Mouse (Mus musculus) urinary bladder, postnatal 36 days (tissue): Measurements from ENCODE around the gene Kcnt1.

Source experiments
- DNase-seq, 2 experiments: peaks; one replicate each; pipeline ENCODE4 v3.0.0; 2022; ENCODE audit warnings: low spot score in 2 of 2, mixed read lengths in 1 of 2

The Kcnt1 gene

DNA sequence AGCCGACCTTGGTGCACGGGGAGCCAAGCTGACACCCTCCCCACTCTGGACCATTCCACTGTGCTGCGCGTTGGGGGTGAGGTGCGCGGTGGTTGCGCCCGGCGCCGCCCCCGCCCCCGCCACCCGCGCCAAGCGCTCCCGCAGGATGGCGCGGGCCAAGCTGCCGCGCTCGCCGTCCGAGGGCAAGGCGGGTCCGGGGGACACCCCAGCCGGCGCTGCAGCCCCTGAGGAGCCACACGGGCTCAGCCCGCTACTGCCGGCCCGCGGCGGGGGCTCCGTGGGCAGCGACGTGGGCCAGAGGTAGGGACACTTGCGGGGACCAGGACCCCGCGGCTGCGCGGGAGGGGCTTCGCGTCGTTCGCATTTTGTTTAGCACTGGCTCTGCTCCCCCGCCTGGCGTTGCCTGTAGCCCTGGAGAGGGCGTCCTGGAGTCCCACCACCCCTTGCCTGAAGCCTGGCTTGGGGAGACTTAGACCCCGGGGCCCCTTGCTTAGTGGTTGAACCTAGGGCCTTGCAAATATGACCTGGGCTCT is 14.3 kb downstream of the Kcnt1 start:
- DNase-seq, result no peak

DNA sequence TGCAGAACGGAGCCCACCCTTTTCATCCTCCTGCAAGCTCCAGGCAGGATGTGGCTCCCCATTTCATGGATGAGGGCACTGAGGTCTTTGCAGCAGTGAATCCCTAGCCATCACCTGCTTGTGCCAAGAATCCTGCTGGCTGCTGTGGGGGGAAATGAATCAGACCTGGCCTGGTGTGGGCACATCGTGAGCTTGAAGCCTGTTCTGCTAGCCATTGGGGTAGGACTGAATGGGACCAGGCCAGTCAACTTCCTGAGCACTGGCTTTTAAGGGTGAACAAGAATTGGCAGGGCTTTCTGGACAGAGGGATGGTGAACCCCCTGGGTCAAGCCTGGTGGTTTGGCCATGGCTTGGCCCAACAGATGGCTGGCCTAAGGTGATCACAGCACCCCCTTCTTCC is 15.0 kb downstream of the Kcnt1 start:
- DNase-seq, result no peak

DNA sequence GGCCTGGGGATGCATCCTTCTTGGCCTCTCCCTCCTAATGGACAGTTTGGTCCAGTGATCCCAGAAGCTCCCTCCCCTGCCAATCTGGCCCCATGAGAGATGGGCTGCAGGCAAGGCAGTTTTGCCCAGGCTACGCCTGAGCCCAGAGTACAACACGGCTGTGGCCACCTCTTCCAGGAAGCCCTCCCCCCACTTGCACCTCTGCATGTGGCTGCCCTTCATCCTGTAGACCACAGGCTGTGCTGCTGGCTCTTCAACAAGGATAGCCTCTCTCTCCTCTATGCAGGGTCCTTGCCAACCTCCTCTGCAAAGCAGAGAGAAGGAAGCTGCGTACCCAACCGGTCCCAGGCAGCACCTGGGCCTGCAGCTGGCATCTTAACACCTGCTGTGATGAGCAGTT is 15.5 kb downstream of the Kcnt1 start:
- DNase-seq, result no peak

DNA sequence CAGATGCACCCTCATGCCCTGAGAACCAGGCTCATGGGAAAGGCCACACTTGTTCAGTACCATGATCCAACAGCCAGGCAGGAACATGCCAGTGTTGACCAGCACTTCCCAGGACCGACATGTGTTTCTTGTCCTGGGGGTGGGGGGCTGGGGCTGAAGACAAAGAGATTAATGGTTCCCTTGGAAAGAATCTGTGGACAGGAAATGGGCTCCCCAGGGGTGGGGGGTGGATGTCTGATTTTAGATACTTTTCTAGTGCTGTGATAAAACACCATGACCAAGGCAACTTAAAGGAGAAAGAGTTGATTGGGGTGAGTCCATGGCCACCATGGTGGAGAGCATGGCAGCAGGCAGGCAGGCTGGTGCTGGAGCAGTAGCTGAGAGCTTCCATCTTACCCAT is 18.7 kb downstream of the Kcnt1 start:
- DNase-seq, result no peak

DNA sequence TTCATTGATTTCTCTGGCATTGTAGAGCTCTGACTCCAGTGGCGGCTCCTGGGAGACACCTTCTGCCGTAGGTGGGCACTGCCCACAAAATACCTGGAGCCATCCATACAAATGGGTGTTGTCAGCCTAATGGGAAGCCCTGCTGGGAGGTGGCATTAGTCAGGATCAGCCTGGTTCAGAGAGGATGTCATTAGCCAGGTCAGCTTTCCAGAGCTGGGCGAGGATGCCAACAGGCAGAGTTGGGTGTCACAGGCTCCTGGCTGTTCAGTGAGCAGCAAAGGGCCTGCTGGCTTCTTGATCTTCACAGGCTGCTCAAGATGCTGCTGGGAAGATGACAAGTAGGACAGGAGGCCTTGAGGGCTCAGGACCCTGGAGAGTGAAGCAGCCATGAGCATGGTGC is 21.2 kb downstream of the Kcnt1 start:
- no peak for DNase-seq

DNA sequence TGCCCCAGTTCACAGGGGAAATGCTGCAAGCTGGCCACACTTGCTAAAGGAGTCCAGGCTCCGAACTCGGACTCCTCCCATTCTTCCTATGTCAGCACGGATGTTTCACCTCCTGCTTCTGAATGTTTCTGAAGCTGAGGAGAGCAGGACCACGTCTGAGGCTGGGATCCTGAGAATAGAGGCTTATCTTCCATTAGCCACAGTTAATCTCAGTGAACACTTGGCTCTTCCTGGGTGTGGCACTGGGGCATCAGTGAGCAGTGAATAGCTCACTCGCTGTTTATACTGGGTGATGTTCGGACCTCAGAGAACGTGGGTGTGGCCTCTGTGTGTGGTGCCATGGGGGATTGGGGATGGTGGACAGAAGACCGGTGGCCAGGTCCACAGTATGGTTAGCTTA is 23.7 kb downstream of the Kcnt1 start:
- DNase-seq, result no peak

DNA sequence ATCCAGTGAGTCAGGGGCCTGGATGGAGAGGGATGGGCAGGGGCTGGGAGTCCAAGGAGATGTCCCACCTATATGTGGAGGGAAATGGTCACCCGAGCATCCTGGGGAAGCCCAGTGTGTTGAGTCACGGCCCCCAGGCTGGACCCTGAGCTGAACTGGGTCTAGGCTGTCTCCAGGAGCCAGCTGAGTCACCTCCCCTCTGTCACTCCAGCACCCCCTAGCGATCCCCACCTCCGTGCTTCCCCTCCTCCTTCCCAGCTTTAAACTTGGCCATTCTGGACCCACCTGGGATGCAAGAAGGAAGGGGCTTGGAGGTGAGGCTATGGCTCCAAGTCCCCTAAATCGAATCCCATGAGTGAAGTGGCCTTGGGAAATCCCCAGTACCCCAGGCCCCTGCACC is 24.6 kb downstream of the Kcnt1 start:
- no peak for DNase-seq

DNA sequence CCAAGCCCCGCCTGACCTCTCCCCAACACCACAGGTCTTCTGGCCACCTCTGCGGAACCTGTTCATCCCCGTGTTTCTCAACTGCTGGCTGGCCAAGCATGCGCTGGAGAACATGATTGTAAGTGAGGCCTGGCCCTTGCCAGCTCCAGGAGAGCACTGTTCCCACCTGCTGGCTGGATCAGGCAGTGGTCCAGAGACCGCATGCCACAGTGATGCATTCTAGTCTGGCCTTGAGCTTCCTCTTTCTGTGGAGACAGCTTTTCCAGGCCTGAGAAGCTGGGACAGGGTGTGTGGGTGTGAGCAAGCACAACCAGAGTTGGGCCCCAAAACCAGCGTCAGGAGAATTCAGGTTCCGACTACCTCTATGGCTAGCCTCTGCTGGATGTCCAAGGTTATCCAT is 28.9 kb downstream of the Kcnt1 start:
- DNase-seq, result no peak

DNA sequence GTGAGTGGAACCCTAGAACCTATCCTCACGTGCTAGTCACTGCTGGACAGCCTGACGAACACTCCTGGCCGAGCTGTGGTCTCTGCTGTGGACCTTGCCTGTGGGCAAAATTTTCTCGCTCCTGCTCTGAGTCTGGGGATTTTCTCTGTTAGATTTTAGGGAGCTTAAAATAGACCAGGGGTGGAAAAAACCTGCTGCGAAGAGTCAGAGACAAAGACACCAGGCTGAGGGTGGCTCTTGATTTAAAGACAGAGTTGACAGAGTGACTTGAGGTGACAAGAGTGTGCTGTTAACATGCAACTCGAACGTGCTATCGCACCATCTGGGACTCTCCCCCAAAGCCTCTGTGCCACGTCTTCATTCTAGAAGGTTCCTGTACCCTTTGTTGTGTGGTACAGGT is 35.4 kb downstream of the Kcnt1 start:
- no peak for DNase-seq

DNA sequence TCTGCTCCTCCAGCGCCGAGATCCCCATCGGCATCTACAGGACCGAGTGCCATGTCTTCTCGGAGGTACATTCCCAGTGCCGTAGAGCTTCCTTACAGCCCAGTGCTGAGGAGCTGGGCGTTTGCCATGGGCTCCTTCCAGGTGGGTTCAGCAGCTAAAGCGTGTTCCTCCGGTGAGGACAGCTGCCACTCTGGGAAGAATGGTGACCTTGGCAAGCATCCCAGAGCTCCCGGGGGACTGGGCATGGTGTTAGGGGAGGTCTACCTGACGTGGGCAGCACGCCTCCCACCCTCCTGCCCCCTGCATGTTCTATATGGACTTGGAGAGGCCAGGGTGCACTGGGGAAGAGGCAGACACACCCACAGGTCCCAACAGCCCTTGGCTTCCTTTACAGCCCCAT is 46.3 kb downstream of the Kcnt1 start:
- no peak for DNase-seq

DNA sequence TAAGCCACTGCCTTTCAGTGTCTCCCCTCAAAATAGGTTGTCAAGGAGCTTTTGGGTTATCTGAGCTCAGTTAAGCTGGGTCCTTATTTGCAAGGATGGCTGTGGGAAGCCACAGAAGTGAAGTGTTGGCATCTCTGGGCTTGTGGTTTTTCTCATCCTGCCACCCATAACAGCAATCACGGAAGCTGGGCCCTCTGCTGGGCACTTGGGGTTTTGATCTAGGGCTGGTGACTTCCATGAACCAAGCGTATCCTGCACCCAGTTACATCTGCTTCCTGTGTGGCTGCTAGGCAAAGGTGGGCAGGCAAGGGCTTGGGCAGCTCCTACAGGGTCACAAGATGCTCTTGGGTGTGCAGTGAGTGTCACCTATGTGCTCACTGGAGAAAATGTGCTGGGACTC is 49.7 kb downstream of the Kcnt1 start:
- no peak for DNase-seq

DNA sequence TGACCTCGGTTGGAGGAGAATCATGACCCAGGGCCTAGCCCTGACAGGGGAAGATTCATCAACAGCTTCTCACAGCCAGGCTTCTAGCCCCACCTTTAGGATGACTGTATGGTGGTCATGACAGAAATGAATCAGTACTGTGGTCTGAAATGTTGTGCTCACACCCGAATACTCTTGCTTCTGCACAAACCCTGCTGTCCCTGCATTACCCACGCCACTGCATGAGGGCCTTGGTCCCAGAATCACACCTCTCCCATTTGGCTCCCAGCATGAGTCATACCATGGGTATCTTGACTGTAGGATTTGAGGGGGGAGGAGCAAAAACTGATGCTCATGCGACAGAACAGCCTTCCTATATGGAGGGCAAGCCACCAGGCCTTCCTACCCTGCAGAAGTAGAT is 50.7 kb downstream of the Kcnt1 start:
- DNase-seq, result no peak

DNA sequence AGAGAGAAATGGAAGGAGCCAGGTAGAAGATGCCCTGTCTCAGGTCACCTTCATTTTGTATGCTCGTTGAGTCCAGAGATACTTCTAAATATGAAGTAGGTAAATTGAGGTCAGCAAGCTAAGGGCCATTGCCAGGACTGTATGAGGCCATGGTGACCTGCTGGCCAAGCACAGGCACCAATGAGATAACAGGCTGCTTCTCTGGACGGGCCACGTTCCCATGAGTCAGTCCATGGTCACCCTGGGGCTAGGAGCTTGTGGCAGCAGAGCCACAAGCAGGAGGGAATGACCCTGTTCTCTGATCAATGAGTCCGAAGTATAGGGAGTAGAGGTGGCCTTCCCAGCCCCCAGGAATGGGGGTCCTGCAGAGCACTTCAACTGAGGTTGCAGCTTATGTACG is 51.3 kb downstream of the Kcnt1 start:
- DNase-seq, result no peak

DNA sequence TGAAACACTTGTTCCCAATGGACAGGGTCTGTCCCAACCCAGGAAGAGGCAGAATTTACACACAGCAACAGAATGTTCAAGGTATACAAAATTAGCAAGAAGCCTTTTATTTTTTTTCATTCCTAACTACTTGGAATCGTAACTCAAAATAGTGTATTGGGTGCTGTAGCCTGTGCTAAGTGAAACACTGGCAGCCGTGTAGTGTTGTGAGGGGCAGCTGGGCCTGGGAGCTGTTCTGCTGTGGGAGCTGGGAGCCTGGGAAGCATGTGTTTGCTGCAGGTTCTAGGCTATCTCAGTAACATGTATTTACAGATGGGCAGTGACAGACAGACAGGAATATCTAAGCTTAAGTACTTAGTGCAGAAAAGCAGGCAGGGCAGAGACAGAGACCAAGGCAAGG is 54.9 kb downstream of the Kcnt1 start:
- DNase-seq, result no peak

DNA sequence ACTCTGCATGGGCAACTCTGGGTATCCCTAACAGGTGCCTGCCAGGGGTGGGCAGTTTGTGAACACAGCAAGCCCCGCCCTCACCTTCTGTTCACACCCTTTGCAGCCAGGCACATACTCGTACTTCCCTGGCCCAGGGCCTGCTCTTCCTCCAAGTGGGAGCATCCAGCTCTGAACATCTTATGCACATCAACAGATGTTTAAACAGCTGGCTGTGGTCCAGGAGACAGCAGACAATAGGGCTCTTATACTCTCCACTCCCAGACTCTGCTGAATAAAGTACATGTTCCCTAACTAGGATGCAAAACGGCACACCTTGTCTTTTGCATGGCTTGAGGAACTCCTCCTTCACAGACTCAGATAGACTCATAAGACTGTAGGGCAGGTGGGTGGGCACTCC is 56.4 kb downstream of the Kcnt1 start:
- no peak for DNase-seq

DNA sequence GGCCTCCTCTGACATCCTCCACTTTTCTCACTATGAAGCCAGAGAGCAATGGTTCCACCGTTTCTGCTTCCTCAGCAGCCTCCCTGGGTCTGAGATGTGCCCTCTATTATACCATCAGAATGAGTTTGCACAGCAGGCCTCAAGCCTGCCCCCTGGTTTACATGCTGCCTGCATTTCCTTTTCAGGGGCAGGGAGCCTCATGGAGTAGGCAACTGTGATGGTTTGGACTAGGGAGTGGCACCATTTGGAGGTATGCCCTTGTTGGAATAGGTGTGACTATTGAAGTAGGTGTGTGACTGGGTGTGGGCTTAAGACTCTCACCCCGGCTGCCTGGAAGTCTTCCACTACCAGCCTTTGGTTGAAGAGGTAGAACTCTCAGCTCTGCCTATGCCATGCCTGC is 60.3 kb downstream of the Kcnt1 start:
- DNase-seq, result no peak

DNA sequence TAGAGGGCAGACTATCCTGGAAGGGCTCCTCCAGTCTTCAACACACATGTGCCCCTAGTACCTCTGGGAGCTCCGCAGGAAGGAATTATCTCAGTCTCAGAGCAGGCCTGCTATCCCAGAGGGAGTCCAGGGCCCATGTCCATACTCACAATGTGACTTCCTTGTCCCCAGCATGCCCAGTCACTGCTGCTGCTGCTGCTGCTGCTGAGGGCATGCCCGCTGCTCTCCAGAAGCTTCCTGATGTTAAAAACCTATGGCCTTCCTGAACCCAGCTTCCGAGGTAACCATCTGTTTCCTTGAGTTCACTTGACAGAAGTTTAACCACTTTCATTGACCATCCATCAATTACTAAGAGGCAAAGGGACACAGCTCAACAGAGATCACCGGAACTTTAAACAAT is 61.4 kb downstream of the Kcnt1 start:
- DNase-seq, result no peak

DNA sequence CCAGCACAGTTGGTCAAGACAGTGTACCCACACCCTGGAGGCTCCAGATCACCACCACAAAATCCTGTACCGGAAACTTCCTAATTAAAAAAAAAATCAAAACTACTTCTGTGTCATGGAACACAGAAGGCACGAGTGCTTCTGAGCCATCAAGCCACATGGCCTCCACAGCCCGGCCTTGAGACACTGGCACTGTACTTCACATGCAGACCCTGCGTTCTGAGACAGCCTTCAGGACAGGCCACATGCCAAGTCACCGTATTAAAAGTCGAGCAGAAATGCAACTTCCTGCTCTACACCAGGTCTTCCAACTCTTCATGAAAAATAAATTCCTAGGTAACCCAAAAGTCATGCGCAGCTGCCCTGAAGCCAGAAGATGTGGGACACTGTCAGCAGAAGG is 64.3 kb downstream of the Kcnt1 start:
- DNase-seq, result no peak

DNA sequence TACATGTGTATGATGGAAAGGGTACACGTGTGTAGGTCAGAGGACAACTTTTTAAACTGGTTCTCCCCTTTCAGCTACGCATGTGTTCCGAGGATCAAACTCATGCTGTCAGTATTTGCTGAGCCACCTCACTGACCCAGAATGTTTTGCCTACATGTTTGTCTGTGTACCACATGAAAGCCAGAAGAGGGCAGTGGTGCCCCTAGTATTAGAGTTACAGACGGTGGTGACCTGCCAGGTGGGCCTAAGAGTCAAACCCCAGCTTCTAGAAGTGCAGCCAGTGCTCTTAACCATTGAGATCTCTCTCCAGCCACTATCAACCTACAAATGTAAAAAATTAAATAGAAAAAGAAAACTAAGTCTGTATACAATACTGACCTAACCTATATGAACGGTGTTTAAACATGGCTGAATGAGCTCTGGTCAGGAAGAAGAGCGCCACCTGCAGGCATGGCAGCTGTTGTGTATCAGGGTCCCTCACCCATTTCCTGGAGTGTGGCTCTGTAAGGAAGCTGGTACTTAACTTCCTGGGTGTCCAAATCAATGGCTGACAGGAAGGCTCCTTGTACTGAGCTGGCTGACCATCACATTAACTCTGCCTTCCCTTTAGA is 67.8 kb downstream of the Kcnt1 start:
- no peak for DNase-seq

DNA sequence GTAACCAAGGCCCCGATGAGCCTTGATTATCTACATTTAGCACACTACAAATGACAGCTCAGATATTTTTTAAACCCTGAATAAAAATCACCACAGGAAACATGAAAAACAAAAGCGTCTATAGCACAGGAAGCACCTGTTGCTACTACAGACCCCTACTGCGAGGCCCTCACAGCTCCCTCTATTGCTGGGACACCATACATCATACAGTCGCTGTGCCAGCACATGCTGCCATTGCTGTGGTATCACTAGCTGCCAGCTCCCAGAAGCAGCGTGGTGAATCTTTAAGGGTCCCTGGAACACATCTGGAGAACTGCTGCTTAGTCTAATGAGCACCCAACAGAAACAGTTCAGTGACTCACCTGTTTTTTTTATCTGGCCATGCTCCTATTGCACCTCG is 77.0 kb downstream of the Kcnt1 start:
- DNase-seq, result no peak

DNA sequence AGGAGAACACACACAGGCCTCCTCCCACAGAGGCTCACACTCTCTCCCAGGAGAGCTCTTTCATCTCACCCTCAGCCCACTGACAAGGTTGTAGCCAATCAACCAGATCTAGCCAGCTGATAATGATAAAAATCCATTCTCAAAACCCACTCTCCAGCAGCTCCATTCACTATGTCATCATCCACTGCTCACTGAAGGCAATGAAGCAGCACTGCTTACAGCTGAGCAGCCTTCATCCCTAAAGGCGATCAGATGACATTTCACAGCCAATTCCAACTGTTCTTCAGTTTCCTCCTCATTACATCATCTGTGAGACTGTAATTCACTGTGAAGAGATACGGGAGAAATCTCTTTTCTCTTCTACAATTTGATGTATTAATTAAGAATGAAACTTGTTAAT is 80.3 kb downstream of the Kcnt1 start:
- no peak for DNase-seq

DNA sequence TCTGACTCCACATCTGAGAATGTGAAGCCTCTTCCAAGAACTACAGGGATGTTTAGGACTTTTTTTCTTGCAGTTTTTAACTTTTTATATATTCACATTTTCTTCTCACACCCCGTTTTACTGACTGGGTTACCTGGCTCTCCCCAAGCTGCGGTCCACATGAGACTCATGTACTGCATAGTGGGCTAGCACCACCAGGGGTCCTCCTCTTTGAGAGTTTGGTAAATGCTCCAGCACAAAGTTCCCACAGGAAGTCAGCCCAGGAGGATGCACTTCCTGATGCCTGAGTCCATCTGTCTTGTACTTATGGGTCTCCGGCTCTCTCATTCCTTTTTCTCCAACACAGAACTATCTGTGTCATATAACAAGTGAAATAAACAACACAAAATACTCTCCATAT is 84.4 kb downstream of the Kcnt1 start:
- no peak for DNase-seq

DNA sequence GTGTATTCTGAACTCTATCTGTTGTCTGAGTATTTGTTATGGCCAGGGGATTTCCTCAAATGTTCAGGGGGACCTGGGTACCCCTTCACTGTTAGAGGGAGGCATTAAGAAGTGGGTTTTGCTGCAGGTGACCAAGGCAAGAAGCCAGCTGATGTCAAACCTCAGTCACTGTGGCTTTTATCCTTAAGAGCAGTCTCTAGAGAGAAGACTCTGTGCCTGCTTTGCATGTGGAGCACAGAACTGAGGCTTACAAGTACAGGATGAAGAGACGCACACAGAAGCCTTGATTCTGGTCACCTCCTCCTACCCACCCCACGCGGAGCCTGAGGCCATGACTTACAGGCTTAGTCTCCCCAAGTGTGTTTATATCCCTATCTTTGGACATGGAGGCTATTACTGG is 85.8 kb downstream of the Kcnt1 start:
- DNase-seq, result no peak
